Mouse (Mus musculus): ENCODE results near the gene Cd3e.

Cd3e gene

DNA sequence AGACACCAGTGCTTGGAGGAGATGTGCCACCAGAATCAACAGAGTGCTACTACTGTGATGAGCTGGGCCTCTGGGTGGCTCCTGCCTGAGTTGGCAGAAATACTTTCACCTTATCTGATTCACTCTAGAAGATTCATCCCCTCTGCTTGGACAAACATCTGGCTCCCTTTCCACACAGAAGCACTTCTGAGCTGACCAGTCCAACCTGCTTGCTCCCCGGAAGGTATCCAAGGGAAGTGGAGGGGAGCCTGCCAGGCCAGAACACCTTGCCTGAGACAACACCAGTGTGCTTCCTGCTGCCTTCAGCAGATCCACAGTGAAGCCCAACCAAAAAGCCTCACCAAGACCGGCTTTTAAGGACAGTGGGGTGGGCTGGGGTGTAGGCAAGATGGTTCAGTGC, 14.8 kb upstream of the Cd3e start:
- in situ Hi-C loops (cut with MboI; ENCODE audit: low pct_unique_long_range_greater_than_20kb in 1 of 2, low sequenced_read_pairs in 2 of 2, unreplicated experiment in 1 of 2) = loop anchor here in 1 of 2 experiments (10.0 kb wide), 1 partner anchor 121 kb away; no protein-coding TSS in a partner anchor

DNA sequence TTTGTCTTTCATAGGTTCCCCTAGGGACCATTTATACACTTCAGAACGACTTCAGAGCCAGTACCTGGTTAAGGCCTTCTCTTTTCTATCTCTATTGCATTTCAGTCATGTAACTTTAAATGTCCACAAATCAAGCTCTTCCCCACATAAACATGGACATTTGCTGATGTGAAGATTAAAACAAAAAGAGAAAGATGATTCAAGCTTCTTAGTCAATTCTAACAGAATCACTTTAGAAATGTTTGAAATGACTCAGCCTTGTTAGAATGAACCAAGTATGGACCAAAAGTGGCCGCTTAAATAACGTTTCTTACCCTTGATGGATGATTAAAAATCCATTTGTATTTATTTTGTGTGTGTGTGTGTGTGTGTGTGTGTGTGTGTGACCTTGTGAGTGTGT, 14.2 kb upstream of the Cd3e start:
- in situ Hi-C loops (cut with MboI; ENCODE audit: low pct_unique_long_range_greater_than_20kb in 1 of 2, low sequenced_read_pairs in 2 of 2, unreplicated experiment in 1 of 2) = loop anchor here in 1 of 2 experiments (10.0 kb wide), 1 partner anchor 121 kb away; no protein-coding TSS in a partner anchor

DNA sequence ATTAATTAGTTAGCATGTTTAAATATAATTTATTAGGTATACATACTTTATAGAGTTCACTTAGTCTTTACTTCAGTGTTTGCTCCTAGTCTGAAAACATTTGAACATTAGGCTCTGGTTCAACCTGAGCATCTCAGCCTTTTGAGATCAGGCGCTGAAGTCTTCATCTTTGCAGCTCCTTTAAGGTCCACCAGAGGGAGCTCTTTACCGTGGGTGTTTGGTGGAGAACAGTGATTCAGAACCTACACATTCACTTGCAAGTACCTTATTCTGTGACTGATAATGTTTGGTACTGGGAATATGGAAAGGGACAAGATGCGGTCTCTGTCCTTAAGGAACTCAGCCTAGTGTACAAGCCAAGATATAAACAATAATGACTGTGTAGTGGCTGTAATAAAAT, 13.4 kb upstream of the Cd3e start:
- in situ Hi-C loops (cut with MboI; ENCODE audit: low pct_unique_long_range_greater_than_20kb in 1 of 2, low sequenced_read_pairs in 2 of 2, unreplicated experiment in 1 of 2) = loop anchor here in 1 of 2 experiments (10.0 kb wide), 1 partner anchor 122 kb away; no protein-coding TSS in a partner anchor

DNA sequence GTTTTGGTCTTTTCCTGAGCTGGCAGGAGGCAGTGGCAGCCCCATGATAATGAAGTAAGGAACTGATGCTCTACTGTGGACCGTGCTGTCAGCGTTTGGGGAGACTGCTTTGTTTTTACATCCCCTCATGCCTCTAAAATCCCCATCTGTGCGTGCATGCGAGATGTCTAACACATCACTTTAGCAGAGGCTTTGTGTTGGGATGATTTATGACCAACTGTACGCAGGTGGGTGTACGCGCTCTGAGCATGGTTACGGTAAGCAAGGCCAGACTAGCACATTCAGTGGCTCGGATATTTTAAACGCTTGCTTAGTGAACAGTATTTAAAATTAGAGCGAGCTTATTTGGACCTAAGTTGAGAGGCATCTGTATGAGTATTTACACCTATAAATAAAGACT, 8.6 kb upstream of the Cd3e start:
- in situ Hi-C loops (cut with MboI; ENCODE audit: low pct_unique_long_range_greater_than_20kb in 1 of 2, low sequenced_read_pairs in 2 of 2, unreplicated experiment in 1 of 2) = no loop called here

DNA sequence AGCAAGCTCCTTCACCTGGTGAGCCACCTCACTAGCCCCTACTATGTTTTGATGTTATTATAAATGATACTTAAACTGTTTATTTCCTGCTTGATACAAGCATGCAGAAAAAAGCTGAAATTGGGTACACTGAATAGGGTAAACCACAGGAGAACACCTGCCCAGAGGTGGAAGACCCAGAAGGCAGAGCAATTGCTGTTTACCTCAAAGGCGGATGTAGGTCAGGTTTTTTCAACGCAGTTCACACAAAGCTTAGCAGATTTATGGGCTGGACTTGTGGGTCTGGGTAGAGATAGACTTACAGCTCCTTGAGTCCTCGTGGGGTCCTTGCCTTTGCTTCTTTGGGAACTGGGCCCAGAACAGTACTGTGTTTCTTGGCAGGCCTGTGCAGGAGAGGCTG, 6.4 kb upstream of the Cd3e start:
- in situ Hi-C loops (cut with MboI; ENCODE audit: low pct_unique_long_range_greater_than_20kb in 1 of 2, low sequenced_read_pairs in 2 of 2, unreplicated experiment in 1 of 2) = no loop called here

DNA sequence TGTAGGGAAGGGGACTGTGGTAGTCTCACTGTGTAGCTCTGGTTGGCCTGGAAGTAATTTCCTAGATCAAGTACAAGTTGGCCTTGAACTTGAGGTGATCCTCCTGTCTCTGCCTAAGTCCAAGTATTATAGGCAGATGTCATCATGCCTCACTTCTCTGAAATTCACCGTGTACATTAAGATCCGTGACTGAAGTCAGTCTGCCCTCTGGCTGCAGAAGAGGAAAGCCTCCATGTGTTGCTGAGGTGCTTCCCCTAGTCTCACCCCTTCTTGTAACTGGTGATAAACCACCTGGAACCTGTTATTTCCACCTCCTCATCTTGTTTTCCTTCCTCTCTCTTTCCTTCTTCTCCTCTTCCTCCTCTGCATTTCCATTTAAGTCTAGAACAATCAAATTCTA, 5.5 kb upstream of the Cd3e start:
- in situ Hi-C loops (cut with MboI; ENCODE audit: low pct_unique_long_range_greater_than_20kb in 1 of 2, low sequenced_read_pairs in 2 of 2, unreplicated experiment in 1 of 2) = no loop called here

DNA sequence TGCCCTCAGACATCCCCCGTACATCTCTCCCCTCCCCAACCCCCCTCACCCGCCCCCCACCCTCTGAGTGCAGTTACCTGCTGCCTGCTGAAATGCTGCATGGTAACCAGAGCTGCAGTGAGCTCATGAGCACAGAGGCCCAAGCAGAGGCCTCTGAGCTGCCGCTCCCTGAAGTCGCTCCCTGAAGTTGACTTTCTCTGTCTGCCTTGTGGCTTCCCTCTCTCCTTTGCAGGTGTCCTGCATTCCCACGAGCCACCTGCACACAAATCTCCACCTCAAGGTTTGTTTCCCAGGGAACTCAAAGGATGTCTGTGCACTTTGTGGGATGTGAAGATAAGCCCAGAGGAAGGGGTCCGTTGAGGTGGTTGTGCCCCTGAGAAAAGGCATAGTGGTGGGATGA, 1.9 kb upstream of the Cd3e start:
- in situ Hi-C loops (cut with MboI; ENCODE audit: low pct_unique_long_range_greater_than_20kb in 1 of 2, low sequenced_read_pairs in 2 of 2, unreplicated experiment in 1 of 2) = no loop called here

DNA sequence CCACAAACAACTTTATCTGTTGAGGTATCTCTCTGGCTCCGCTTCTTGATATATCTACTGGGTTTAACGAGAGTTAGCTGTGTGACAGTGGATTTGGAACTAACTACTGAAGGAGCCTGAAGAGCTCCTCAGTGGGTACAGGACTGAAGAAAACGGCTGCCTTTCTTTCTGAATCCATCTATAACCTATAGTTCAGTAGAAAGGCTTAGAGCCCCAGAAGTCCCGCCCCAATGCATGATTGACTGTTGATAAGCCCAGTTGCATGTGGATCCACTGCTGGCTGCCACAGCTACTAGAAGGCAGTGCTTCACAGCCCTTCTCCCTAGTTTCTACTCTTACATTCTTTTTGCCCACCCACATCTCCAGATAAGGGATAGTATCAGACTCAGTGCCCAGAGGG, 1.0 kb upstream of the Cd3e start:
- in situ Hi-C loops (cut with MboI; ENCODE audit: low pct_unique_long_range_greater_than_20kb in 1 of 2, low sequenced_read_pairs in 2 of 2, unreplicated experiment in 1 of 2) = no loop called here

DNA sequence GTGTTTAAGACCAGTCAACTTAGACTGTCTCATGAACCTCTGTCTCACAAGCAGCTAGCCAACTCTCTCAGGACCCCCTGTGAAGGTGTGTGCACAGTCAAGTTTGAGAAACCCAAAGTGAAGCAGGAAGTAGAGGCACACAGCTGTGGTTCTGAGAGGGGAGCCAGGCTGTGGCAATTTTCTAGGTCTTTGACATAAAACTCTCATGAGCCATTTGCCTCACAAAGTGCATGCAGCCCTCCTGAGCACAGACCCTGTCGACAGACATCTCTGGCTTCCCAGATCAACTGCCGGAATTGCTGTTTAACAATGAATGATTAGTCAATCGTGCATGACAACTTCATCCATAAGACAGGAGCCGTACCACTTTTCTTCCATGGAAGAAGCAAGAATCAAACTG, 1.1 kb downstream of the Cd3e start:
- in situ Hi-C loops (cut with MboI; ENCODE audit: low pct_unique_long_range_greater_than_20kb in 1 of 2, low sequenced_read_pairs in 2 of 2, unreplicated experiment in 1 of 2) = loop anchor here in 1 of 2 experiments (5.0 kb wide), 1 partner anchor 36 kb away; no protein-coding TSS in a partner anchor

DNA sequence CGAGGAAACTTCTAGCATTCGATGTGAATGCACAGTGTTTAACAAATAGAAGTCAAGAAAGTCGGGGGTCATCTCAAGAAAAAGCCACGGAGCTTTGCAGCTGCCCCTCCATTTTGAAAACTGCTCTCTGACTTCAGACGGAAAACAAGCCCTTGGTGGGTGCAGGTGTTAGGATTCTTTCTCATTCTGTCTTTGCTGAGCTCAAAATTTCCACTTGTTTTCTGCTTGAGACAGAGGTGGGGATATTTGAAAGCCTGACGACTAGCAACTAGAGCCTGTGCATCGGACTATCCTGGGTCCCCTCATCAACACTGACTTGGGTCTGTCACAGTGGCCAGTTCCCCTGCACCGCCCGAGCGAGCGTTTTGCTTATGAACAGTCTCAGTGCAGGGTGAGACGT, 2.0 kb downstream of the Cd3e start:
- in situ Hi-C loops (cut with MboI; ENCODE audit: low pct_unique_long_range_greater_than_20kb in 1 of 2, low sequenced_read_pairs in 2 of 2, unreplicated experiment in 1 of 2) = loop anchor here in 1 of 2 experiments (5.0 kb wide), 1 partner anchor 35 kb away; no protein-coding TSS in a partner anchor

DNA sequence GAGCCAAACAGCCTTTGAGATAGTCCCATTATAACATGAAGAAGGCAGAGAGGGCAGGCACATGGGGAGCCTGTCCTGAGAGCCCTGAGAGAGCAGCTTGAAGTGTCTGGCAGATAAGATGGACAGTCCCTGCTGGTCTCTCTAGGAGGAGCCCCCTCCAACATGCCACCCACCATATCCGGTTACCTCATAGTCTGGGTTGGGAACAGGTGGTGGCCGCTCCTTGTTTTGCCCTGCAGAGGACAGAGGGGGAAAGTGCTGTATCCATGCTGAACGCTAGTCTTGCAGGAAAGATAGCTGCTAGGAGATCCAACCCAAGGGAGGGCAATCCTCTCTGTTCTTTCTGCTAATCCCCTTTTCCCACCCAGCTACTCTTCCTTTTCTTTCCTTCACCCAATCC, 9.2 kb downstream of the Cd3e start:
- in situ Hi-C loops (cut with MboI; ENCODE audit: low pct_unique_long_range_greater_than_20kb in 1 of 2, low sequenced_read_pairs in 2 of 2, unreplicated experiment in 1 of 2) = no loop called here

DNA sequence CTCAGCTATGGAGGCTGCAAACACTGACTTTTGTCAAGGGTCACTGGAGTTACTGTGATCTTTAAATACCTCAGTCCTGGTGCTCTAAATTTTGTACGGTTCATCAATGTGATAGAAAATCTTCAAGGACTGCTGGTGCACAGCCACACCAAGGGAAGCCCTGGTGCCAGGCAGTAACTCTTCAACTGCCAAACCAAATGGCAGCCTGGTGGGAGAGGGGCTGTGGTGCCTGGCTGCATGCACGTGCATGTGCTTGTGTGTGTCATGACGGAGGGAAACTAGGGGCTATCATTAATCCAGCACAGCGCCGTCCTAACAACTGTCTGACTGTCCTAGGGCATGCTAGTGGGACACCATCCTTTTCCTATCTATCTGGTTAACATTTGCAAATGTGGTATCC, 9.7 kb downstream of the Cd3e start:
- in situ Hi-C loops (cut with MboI; ENCODE audit: low pct_unique_long_range_greater_than_20kb in 1 of 2, low sequenced_read_pairs in 2 of 2, unreplicated experiment in 1 of 2) = no loop called here

DNA sequence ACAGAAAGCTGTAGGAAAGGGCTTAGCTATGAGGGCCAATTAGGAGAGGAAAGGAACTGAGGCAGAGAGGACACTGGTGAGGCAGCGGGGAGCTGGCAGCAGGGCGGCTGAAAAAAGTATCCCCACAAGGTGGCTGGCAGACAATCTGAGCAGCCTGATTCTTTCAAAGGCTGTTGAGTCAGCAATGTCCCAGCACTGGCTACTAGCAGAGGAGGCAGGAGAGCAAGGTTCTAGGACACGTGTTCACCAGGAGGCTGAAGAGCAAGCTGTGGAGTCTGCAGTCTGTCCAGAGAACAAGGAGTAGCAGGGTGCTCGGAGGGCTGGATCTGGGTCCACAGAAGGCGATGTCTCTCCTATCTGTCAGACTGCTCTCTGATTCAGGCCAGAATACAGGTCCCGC, 10.3 kb downstream of the Cd3e start:
- in situ Hi-C loops (cut with MboI; ENCODE audit: low pct_unique_long_range_greater_than_20kb in 1 of 2, low sequenced_read_pairs in 2 of 2, unreplicated experiment in 1 of 2) = no loop called here

DNA sequence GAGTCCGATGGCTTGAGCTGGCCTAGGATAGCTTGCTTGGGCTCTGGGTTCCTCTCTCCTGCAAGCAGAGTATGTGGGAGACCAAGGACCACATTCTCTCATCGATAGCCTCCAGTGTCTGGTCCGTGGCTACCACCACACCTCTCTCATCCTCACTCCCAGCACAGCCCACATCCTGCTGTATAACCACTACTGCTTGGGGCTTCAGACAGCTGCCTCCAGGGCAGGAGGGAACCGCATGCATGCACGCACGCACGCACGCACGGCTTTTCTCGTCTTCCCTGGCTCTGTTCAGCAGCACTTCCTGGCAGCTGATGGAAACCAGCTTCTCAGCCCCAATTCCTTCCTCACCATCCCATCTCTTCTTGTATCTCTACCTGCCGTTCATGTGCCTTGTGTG, 11.3 kb downstream of the Cd3e start:
- in situ Hi-C loops (cut with MboI; ENCODE audit: low pct_unique_long_range_greater_than_20kb in 1 of 2, low sequenced_read_pairs in 2 of 2, unreplicated experiment in 1 of 2) = no loop called here

DNA sequence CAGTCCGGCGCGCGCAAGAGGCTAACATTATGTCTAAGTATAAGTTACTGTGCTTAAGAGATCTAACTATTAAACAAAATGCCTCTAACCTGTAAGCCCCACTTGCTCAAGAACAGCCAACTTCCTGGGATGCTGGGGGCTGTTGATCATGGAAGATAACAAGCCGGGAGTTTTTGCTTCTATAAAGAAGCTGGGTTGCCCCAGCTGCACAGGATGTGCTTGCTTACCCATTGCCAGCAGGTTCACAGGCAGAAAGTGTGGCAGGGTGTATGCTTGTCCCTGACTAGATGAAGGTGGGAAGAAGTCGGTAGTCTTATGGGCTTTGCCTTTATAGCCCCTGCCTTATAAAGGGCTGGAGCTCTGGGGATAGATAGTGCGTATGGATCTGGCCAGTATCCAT, 12.8 kb downstream of the Cd3e start:
- in situ Hi-C loops (cut with MboI; ENCODE audit: low pct_unique_long_range_greater_than_20kb in 1 of 2, low sequenced_read_pairs in 2 of 2, unreplicated experiment in 1 of 2) = no loop called here

DNA sequence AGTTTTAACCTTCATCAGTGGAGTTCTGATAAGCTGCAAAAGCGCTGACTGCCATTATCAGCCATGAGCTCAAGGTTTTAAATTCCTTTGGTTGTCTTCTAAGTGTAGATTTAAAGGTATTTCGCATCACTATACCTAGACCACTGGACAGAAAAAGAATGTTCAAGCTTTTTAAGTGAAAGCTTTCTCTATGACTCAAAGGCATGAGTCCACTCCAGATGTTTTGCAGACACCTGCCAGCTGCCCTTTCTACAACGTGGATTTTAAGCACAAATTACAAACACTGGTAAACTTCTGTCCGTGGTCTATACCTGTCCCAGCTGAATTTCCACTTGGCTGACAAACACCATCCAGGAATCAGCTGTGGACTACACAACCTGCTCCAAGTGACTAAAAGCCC, 14.5 kb downstream of the Cd3e start:
- in situ Hi-C loops (cut with MboI; ENCODE audit: low pct_unique_long_range_greater_than_20kb in 1 of 2, low sequenced_read_pairs in 2 of 2, unreplicated experiment in 1 of 2) = no loop called here

DNA sequence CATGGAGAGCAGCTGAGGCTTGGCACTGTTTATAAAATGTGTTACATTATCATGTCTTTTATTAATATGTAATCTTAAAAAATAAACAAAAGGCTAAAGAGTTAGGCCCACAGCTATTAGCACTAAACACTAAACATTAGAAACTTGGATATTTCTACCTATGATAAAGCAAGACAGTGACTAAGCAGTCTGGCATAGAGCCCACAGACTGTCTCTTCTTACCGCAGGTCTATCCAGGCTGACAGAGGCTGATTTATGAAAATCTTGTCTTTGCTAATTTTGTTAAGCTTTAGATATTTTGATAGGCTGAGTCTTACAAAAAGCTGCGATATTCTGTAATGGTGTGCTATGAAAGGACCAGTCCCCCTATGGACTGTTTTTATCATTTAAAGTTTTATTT, 16.2 kb downstream of the Cd3e start:
- in situ Hi-C loops (cut with MboI; ENCODE audit: low pct_unique_long_range_greater_than_20kb in 1 of 2, low sequenced_read_pairs in 2 of 2, unreplicated experiment in 1 of 2) = no loop called here

DNA sequence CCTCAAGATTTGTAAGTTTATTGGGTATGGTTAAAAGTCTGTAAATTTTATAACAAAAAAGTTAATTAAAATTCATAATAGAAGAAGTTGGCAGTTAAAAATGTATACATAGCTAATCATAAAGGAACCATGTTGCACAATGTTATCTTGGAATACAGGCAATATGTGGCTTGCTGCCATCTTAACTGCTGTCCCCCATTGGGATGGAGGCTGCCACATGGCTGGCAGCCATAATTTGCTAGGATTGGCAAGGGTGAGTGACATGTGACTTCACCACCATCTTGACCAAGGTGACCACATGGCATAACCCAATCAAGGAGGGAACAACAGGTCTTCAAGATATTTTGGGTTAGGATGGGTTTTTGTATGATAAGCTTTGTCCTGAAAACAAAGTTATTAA, 17.2 kb downstream of the Cd3e start:
- in situ Hi-C loops (cut with MboI; ENCODE audit: low pct_unique_long_range_greater_than_20kb in 1 of 2, low sequenced_read_pairs in 2 of 2, unreplicated experiment in 1 of 2) = no loop called here

DNA sequence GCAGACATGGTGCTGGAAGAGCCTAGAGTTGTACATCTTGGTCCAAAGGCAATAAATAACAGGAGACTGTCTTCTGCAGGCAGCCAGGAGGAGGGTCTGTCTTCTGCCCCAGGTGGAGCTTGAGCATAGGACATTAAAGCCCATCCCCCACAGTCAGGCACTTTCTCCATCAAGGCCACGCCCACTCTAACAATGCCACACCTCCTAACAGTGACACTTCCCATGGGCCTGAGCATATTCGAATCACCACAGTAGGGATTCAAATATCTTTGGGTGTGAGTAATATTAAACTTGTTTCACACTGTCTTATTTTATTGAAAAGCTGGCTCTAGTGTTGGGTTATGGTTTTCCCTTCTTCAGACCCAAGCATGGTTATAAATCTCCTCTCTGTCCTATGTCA, 17.6 kb downstream of the Cd3e start:
- in situ Hi-C loops (cut with MboI; ENCODE audit: low pct_unique_long_range_greater_than_20kb in 1 of 2, low sequenced_read_pairs in 2 of 2, unreplicated experiment in 1 of 2) = no loop called here

DNA sequence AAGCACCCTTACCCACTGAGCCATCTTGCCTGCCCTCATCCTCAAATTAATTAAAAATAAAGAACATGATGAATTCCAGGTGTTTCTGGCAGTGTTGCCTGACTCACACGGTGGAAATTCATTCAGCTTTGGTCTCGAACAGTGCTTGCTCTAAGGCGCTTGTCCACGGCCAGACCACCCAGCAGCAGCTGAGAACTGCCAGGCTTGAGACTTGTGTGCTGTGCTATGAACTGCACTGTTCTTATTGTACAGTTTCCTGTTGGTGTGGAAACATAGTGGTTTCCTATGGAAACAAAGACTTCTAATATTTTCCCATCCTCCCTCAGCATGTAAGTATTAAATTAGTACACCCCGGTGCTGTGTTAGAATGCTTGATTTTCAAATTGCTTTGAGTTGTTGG, 22.5 kb downstream of the Cd3e start:
- in situ Hi-C loops (cut with MboI; ENCODE audit: low pct_unique_long_range_greater_than_20kb in 1 of 2, low sequenced_read_pairs in 2 of 2, unreplicated experiment in 1 of 2) = no loop called here

DNA sequence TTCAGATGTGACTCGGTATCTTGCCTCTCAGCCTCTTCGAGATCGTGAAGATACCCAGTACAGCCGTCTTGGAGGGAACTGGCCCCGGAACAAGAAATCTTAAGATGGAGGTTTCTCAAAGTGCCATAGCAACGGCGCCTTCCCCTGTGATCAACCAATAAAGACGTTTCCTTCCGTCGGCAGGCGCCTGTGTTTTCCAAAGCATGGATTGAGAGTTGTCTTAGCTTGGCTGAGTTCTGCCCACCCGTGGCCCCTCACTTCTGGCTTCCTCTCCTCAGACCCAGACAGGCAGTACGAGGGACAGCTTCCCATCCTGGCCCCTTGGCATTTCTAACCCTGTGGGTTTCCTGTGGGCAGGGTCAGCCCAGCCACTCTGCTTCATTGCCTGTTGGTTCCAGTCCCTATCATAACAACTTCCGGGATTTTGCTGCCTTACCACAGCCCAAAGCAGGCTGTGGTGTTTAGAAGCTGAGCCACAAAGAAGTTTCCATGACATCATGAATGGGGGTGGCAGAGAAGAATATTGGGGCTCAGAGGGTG, 23.1 kb downstream of the Cd3e start:
- in situ Hi-C loops (cut with MboI; ENCODE audit: low pct_unique_long_range_greater_than_20kb in 1 of 2, low sequenced_read_pairs in 2 of 2, unreplicated experiment in 1 of 2) = no loop called here

All from mouse embryonic stem cell (cell line).